Mouse (Mus musculus) olfactory bulb, adult 2 months (tissue): ENCODE measurements around the gene Ceacam16. TPM values are rescaled to one million over a fixed set of nuclear protein-coding genes. Genes with fewer than 3 reads are reported as not detected.

Experiments
- H3K27ac ChIP-seq: fragments of 200-500 bp; 2 replicates; pipeline ENCODE4 v1.5.1; 2012; ENCODE audit warnings: low read depth, low read length; ENCODE audit not compliant: insufficient read depth
- H3K4me1 ChIP-seq: fragments of 200-500 bp; 2 replicates; pipeline ENCODE4 v1.6.1; 2012; ENCODE audit warnings: low read length; ENCODE audit not compliant: control insufficient read depth, insufficient read depth
- H3K4me3 ChIP-seq: fragments of 200-500 bp; 2 replicates; pipeline ENCODE4 v1.5.1; 2012; ENCODE audit warnings: mild to moderate bottlenecking, low read depth, low read length, moderate library complexity; ENCODE audit not compliant: insufficient read depth
- CTCF ChIP-seq: fragments of 200-500 bp; IDR thresholded peaks from 2 replicates; pipeline ENCODE4 v1.5.1; 2012; ENCODE audit warnings: low read depth, mild to moderate bottlenecking, low read length, moderate library complexity; ENCODE audit not compliant: insufficient read depth
- POLR2A ChIP-seq: fragments of 200-500 bp; IDR thresholded peaks from 2 replicates; pipeline ENCODE4 v1.6.1; 2012; ENCODE audit warnings: mild to moderate bottlenecking, low read depth, low read length, moderate library complexity; ENCODE audit not compliant: insufficient read depth
- WGBS: fragments of 180-500 bp; shearing (Covaris S2); methylation state at CpG from one replicate; pipeline ENCODE4 v1.1.7; 2018; 5-methylcytosine and 5-hydroxymethylcytosine counted together
- polyA plus RNA-seq: library from polyadenylated mRNA; stranded (reverse); fragments of >200 nt; gene quantifications from 2 replicates; pipeline ENCODE4 v1.2.4, GENCODE M21; 2012; ENCODE audit warnings: low replicate concordance; ENCODE audit not compliant: missing spikeins, insufficient read depth, insufficient read length

The Ceacam16 gene
- polyA plus RNA-seq, 1 experiment, result not detected

- Histone ChIP-seq H3K27ac (no peak within 1 kb of the TSS), H3K4me3 (peak within 1 kb of the TSS; percentile 42), H3K4me1 (peaks cover 7% of the 10 kb centered on the region; the same call in 1 of the 2 replicates)
- 3% methylated on average over 32 of the region's 33 CpGs for WGBS
- TF ChIP-seq CTCF, result no peak
- TF ChIP-seq POLR2A, result no peak
These were observed 9.1 kb downstream of the Ceacam16 start, which contains the start of gene Gm19345 for GRCm38 (mm10) chr7:19851858-19852570. TSS of gene Gm19345 (plus strand) at chr7:19852003.

- Histone ChIP-seq H3K4me3 (no peak overlapping the region), H3K4me1 (peaks cover 2% of the 10 kb centered on the region), H3K27ac (no peak overlapping the region)
- TF ChIP-seq POLR2A (no peak), CTCF (no peak)
- WGBS, result 69% methylated on average over 15 of the region's 15 CpGs
These were observed 16.5 kb downstream of the Ceacam16 start for GRCm38 (mm10) chr7:19844521-19845171.

GRCm38 (mm10) chr7:19843561-19843960 is 17.5 kb downstream of the Ceacam16 start:
- TF ChIP-seq POLR2A (no peak), CTCF (peak; percentile 71)
- peaks cover 2% of the 10 kb centered on the region for H3K4me1 ChIP-seq
- no peak overlapping the region for H3K27ac ChIP-seq
- WGBS, result 5% methylated on average over 11 of the region's 11 CpGs
- H3K4me3 ChIP-seq, result no peak overlapping the region

GRCm38 (mm10) chr7:19842885-19843504 is 18.1 kb downstream of the Ceacam16 start:
- H3K4me1 ChIP-seq, result peaks cover 2% of the 10 kb centered on the region
- H3K27ac ChIP-seq, result no peak overlapping the region
- TF ChIP-seq POLR2A (no peak), CTCF (no peak)
- no peak overlapping the region for H3K4me3 ChIP-seq
- 39% methylated on average over 19 of the region's 19 CpGs for WGBS

- H3K4me3 ChIP-seq, result no peak overlapping the region
These were observed 19.2 kb downstream of the Ceacam16 start for GRCm38 (mm10) chr7:19841686-19842413.

GRCm38 (mm10) chr7:19840936-19841335 is 20.2 kb downstream of the Ceacam16 start:
- peaks cover 2% of the 10 kb centered on the region; the same call in 1 of the 2 replicates for H3K4me1 ChIP-seq
- no peak overlapping the region for H3K27ac ChIP-seq
- H3K4me3 ChIP-seq, result no peak overlapping the region
- TF ChIP-seq CTCF (no peak), POLR2A (no peak)
- WGBS, result 89% methylated on average over 3 of the region's 3 CpGs

More at GRCm38 (mm10) chr7:19841686-19842413, 19.2 kb downstream of the Ceacam16 start:
- 81% methylated on average over 21 of the region's 21 CpGs for WGBS
- Histone ChIP-seq H3K27ac (no peak overlapping the region), H3K4me1 (peaks cover 2% of the 10 kb centered on the region; the same call in 1 of the 2 replicates)
- TF ChIP-seq CTCF (no peak), POLR2A (no peak)

- TF ChIP-seq CTCF (no peak), POLR2A (no peak)
- 94% methylated on average over 4 of the region's 4 CpGs for WGBS
These were observed 20.7 kb downstream of the Ceacam16 start for GRCm38 (mm10) chr7:19840371-19840770.

GRCm38 (mm10) chr7:19836843-19837242 is 24.3 kb downstream of the Ceacam16 start:
- H3K4me1 ChIP-seq, result no peaks in the 10 kb centered on the region
- H3K27ac ChIP-seq, result no peak overlapping the region
- 70% methylated on average over 3 of the region's 3 CpGs for WGBS

More at GRCm38 (mm10) chr7:19840371-19840770, 20.7 kb downstream of the Ceacam16 start:
- Histone ChIP-seq H3K4me3 (no peak overlapping the region), H3K27ac (no peak overlapping the region), H3K4me1 (peaks cover 2% of the 10 kb centered on the region; the same call in 1 of the 2 replicates)

More at GRCm38 (mm10) chr7:19836843-19837242, 24.3 kb downstream of the Ceacam16 start:
- no peak overlapping the region for H3K4me3 ChIP-seq
- TF ChIP-seq CTCF (no peak), POLR2A (no peak)
